Mouse (Mus musculus) CH12.LX (cell line): ENCODE measurements around the gene Slc30a3.
A peak's percentile ranks its signal among the peaks of the same experiment; 100 is the strongest.

Experiments used
- CTCF ChIP-seq, 2 experiments: IDR thresholded peaks in 1 of 2; conservative IDR thresholded peaks in 1 of 2; 2 replicates each; pipeline ENCODE4 v1.5.1; 2011 to 2012; ENCODE audit warnings: low read depth in 2 of 2, low read length in 2 of 2, improper control_type of control experiment in 1 of 2, inconsistent platforms in 1 of 2, mild to moderate bottlenecking in 1 of 2, moderate library complexity in 1 of 2
- EP300 ChIP-seq: IDR thresholded peaks from 2 replicates; pipeline ENCODE4 v1.6.1; 2011; ENCODE audit warnings: low read length, improper control_type of control experiment
- GABPA ChIP-seq: IDR thresholded peaks from 2 replicates; pipeline ENCODE4 v1.6.1; 2012; ENCODE audit warnings: low read depth, low read length, improper control_type of control experiment, inconsistent platforms; ENCODE audit not compliant: insufficient replicate concordance
- JUND ChIP-seq: conservative IDR thresholded peaks from 2 replicates; pipeline ENCODE4 v1.6.1; 2011; ENCODE audit warnings: low read depth, low read length, improper control_type of control experiment
- KAT2A ChIP-seq: IDR thresholded peaks from 2 replicates; pipeline ENCODE4 v1.6.1; 2012; ENCODE audit warnings: low read length, improper control_type of control experiment, inconsistent platforms; ENCODE audit not compliant: insufficient replicate concordance
- POLR2A ChIP-seq: IDR thresholded peaks from 2 replicates; pipeline ENCODE4 v1.6.1; 2011; ENCODE audit warnings: low read depth, mild to moderate bottlenecking, improper control_type of control experiment, low read length
- POLR2AphosphoS2 ChIP-seq: IDR thresholded peaks from 2 replicates; pipeline ENCODE4 v1.6.1; 2011; ENCODE audit warnings: low read depth, low read length, improper control_type of control experiment
- RCOR1 ChIP-seq: conservative IDR thresholded peaks from 2 replicates; pipeline ENCODE4 v1.6.1; 2012; ENCODE audit warnings: low read depth, mild to moderate bottlenecking, inconsistent platforms, low read length, improper control_type of control experiment
- USF1 ChIP-seq: IDR thresholded peaks from 2 replicates; pipeline ENCODE4 v1.6.1; 2014; ENCODE audit warnings: low read depth, mild to moderate bottlenecking, inconsistent platforms, low read length, improper control_type of control experiment
- ZKSCAN1 ChIP-seq: IDR thresholded peaks from 2 replicates; pipeline ENCODE4 v1.6.1; 2012; ENCODE audit warnings: low read depth, inconsistent platforms, low read length, improper control_type of control experiment, borderline replicate concordance

GRCm38 (mm10) chr5:31154152-31154553, 46.1 kb upstream of the Slc30a3 start, which contains the start of gene Mpv17:
- TF ChIP-seq CTCF (conservative IDR thresholded peaks at IDR 0.05 in 1 of 2, IDR thresholded peaks at IDR 0.05 in 1 of 2; ENCODE audit: low read depth in 2 of 2, low read length in 2 of 2), result no peak
- no peak for TF ChIP-seq ZKSCAN1
- TF ChIP-seq JUND, result no peak
- TF ChIP-seq EP300, result no peak
- TF ChIP-seq POLR2A, result peak; percentile 73
- TF ChIP-seq GABPA, result no peak
- TF ChIP-seq KAT2A, result no peak
- TF ChIP-seq POLR2AphosphoS2, result peak; percentile 97; the same call in 1 of the 2 replicates
- peak; percentile 94 for TF ChIP-seq USF1
- no peak for TF ChIP-seq RCOR1
